Mouse (Mus musculus): Measurements from ENCODE around the gene Btbd6.

- no peak for TF ChIP-seq EP300 (IDR thresholded peaks at IDR 0.05)
- no peak for TF ChIP-seq CTCF (IDR thresholded peaks at IDR 0.05)
Measured at GRCm38 (mm10) chr12:112951150-112951842, 25.0 kb upstream of the Btbd6 start.

All from lung, postnatal 0 days (tissue).